Mouse (Mus musculus) left cerebral cortex, adult 9 months (tissue): Measurements from ENCODE around the gene Aktip.

ENCODE experiments used
- DNase-seq, 2 experiments: peaks; one replicate each; pipeline ENCODE4 v3.0.0; 2022; ENCODE audit warnings: low spot score in 2 of 2

Gene Aktip

GRCm38 (mm10) chr8:91126786-91127185 lies 73.0 kb downstream of the Aktip start:
- DNase-seq, result peak in 1 of 2 experiments; percentile 68

DNA sequence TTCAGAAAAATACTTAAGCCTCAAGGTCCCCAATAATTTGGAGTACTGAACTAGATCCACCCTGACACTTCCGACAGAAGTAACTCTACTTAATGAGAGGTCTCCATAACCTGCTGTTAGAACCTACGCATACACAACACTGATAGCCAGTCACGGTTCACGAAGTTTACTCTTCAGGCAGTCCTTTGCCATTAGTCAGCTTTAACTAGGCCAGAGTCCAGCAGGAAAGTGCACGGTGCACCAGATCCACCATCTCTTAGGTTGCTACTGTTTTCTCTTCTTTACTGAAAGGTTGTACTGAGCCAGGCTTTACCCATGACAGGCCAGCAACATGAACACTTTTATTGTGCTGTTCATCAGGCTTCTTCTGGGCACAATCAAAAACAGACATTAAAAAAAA lies 75.5 kb downstream of the Aktip start:
- no peak for DNase-seq

- DNase-seq, result no peak
Measured at GRCm38 (mm10) chr8:91118131-91118530, 81.6 kb downstream of the Aktip start.

DNA sequence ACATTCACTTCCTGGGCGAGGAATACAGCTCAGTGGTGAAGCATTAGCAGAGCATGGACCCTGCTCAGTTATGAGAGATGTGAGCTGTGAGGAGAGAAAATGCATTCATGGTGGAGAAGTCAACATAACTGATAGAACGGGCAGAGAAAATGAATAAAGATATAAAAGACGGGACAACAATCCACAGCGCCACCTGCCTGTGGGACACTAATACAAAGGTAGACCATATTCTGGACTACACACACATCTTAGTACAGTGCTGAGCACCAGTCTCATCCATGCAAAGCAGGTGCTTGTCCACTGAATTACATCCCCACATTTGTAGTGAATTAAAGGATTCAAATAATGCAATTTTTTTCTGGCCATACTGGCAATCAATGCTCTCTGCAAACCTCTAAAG lies 82.2 kb downstream of the Aktip start:
- DNase-seq, result no peak

GRCm38 (mm10) chr8:91114910-91115309 lies 84.9 kb downstream of the Aktip start:
- DNase-seq, result no peak

DNA sequence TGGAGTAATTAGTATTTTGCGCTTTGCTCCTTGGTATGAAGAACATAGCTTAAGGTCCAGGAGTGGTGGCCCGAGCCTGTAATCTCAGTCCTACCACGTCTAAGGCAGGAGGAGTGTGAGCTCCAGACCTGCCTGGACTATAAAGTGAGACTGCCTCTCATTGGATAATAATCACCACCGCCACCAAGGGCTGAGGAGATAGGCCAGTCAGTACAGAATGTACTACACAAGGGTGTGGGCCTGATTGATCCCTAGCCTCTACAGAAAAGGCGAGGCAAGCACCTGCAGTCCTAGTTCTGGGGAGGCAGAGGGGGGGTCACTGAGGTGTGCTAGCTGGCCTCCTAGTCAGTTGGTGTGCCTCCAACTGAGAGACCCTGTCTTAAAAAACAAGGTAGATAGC lies 85.3 kb downstream of the Aktip start:
- DNase-seq, result no peak

DNA sequence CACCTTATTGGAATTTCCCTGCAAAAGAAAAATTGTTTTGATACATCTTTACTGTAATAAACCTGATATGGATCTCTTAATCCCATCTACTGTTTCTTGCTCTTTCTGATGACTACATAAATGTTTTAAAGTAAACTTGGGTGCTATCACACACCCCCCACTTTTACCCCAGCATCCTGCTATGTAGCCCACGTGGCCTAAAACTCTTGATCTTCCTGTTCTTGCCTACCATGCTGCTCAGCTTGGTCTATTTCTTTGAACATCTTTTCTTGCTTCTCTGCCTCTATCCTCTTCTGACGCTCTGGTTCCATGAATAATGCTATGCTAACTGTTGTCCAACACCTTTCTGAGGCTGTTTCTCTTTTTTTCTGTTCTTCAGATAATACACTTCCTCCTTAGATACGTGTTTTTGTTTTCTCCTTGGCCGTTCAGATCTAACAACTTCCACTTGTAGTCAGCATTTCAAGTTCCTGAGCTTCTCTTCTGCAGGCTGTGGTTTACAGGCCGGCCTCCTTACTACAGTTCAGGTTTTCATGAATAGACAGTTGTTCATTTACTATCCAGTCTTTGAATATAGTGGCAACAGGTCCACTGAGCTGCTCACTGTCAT lies 87.8 kb downstream of the Aktip start:
- no peak for DNase-seq

DNA sequence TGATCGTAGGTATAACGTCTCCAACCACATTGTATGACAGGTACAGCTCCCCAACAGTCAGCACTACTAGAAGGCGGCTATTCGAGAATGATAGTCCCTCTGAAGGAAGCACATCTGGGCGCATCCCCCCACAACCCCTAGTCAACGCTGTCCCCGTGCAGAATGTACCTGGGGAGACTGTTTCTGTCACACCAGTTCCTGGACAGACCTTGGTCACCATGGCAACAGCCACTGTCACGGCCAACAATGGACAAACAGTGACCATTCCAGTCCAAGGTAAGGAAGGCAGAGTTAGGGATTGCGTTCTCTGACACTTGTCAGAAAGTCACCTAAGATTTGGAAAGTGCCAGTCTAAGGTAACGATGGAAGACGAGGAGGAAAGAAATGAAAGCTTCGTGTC lies 93.5 kb downstream of the Aktip start:
- no peak for DNase-seq

DNA sequence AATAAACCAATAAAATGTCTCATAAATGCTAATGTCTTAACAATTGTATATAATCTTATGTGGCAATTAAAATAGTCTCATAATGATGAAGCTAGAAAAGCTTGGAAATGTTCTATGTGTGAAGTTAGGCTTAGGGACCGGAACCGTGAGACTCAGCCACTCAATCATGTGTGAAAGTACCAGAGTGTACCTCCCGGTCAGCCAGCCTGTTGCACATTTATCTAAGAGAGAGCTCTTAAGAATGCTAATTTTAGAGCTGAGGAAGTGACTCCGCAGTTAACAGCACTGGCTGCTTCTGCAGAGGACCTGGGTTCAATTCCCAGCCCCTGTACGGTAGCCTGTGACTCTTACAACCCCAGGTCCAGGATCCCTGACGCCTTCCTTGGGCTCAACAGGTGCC lies 101.7 kb downstream of the Aktip start:
- DNase-seq, result no peak

GRCm38 (mm10) chr8:91094135-91094534 lies 105.6 kb downstream of the Aktip start:
- DNase-seq, result no peak

- DNase-seq, result no peak
Measured at GRCm38 (mm10) chr8:91089601-91090000, 110.2 kb downstream of the Aktip start.

DNA sequence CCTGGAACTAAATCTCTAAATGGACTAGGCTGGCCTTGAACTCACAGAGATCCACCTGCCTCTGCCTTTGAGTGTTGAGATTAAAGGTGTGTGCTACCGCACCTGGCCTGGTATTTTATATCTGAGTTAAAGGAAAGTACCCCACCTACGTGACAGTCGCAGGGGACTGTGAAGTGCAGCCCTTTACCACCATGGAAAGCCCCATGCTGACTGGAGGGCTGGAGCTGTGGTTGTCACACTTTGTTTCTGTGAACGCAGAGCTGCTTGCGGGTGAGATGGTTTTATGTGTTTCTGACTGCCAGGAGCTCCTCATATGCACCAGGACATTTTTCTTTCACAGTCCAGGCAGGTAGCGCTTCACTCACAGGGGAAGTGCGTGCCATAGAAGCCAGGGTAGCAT lies 111.3 kb downstream of the Aktip start:
- no peak for DNase-seq

- no peak for DNase-seq
Measured at GRCm38 (mm10) chr8:91082428-91082827, 117.3 kb downstream of the Aktip start.

- DNase-seq, result no peak
Measured at GRCm38 (mm10) chr8:91081911-91082310, 117.9 kb downstream of the Aktip start.

- no peak for DNase-seq
Measured at GRCm38 (mm10) chr8:91079678-91080077, 120.1 kb downstream of the Aktip start.

- no peak for DNase-seq
Measured at GRCm38 (mm10) chr8:91077077-91077867, 122.5 kb downstream of the Aktip start.

DNA sequence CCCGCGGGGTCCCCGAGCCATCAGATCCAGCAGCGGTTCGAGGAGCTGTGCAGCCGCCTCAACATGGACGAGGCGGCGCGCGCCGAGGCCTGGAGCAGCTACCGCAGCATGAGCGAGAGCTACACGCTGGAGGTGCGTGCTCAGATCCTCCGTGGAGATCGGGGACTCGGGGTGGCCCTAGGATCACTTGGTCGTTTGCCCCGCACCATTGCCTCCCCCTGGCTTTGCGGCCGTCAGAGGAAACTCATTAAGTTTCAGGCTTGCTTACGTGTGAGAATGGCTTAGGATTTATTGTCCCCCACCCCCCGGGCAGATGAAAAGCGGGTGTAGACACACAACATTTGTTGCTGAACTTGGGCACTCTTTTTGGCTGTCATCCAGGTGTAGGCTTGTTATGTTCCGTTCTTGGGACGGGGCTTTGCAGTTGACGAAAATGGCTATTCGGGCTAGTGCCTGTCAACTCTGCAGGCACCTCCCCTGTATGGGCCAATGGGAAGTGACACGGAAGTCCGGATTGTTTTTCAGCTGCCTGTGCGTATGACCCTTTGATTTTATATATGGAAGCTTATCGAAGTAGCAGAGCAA lies 129.4 kb downstream of the Aktip start:
- DNase-seq, result peak; percentile 66 to 75

DNA sequence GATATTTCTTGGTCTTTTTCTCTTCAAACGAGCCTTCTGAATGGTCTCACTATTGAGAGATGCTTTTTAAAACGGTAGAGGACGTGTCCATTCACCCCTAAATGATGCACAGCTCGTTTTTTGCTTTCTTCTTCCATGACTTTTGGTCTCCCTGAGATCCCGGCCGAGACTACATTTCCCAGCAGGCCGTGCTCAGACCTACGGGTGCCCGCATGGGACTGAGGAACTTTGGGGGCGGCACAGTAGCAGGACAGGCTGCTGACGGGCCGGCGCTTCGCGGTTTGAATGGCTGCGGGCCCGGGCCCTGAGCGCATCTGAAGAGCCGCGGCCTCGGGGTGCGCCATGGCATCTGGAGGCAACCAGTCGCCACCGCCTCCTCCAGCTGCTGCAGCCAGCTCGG lies 129.9 kb downstream of the Aktip start, which contains the start of gene Rbl2:
Rbl2 (plus strand) TSS at position 224 of the 400 bp plus-strand sequence.
- peak; percentile 87 to 96 for DNase-seq

- peak in 1 of 2 experiments; percentile 19 for DNase-seq
Measured at GRCm38 (mm10) chr8:91069407-91069806, 130.4 kb downstream of the Aktip start.

DNA sequence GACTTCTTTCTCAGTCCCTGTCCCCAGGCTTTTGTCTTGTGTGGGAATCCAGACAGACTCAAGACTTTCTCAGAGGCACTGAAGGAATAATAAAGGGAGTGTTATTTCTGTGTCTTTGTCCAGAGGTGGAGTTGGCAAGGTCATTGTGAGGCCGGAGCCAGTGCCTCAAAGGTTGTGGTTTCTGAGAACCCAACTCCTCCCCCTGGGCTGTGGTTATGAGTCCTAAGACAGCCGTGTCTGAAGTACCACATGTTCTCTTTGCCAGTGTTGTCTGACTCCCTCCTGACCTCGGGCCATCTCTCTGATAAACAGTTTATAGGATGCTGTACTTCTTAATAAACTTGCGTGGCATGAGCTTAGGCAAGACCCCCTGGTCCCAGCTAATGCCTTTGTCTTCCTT lies 134.6 kb downstream of the Aktip start:
- no peak for DNase-seq
